Mouse (Mus musculus) retina, embryonic 14.5 days (tissue): ENCODE measurements around the gene Epb41l3.

ENCODE experiments used
- DNase-seq: peaks from one replicate; pipeline ENCODE4 v3.0.0-alpha.2; 2015; ENCODE audit warnings: low spot score

The Epb41l3 gene

DNA sequence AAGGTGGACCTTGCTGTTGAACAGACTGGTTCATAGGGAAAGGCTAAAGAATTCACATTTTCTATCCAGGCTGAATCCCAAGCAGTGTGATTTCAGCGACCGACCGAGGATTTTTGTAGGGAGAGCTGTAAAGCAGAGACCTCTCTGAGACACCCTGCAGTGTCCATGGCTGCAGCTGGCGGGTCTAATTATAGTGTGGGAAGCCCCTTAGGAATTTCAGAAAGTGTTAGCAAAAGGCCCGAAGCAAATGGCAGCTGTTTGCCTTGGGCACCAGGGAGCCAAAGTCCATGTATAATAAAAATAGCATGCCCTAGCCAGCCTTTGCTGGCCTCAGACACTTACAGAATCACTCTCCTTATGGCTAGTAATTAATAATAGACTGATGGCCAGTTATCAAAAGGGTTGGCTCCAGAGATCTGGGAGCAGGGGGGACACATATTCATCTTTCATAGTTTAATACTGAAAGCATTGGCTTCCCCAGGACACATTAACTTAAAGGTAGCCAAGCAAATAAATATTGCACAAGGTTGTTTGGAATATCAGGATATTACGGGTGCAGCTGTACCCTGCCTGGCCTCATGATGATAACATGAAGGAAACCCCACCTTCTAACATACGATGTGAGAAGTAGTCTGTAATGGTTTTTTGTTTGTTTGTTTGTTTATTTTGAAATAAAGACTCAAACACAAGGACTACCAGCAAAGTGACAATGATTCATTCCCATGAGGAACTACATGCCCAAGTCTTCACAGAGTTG is 106.3 kb downstream of the Epb41l3 start:
- peak; percentile 64 for DNase-seq

GRCm38 (mm10) chr17:69187794-69188193 is 112.3 kb downstream of the Epb41l3 start:
- no peak for DNase-seq

DNA sequence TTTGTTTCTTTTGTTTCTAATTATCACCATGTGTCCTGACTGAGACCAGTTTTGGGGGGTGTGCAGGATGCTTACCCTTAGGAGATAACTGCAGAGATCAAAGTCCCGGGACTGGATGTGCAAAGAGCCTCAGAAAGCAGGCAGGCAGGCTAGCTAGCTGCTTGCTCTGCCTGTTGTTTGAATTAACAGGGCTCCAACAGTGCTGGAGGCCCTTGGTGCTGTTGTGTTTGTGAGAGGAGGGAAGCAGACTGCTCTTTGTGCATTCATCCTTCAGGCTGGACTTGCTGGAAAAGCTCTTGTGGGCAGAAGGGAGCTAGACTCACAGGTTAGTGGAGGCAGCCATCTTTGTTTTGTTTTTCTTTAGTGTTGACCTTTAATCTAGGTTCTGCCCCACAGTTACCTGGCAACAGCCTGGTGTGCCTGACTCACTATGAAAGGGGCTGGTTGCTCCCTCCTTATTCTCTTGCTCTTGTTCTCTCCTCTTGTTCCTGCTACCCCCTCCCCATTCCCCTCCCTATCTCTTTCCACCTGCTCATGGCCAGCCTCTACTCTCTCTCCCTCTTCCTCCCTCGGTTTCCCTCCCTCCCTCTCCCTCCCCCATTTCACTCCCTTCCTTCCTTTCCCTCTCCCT is 117.5 kb downstream of the Epb41l3 start:
- no peak for DNase-seq

- no peak for DNase-seq
These were observed 119.1 kb downstream of the Epb41l3 start for GRCm38 (mm10) chr17:69194599-69194998.

DNA sequence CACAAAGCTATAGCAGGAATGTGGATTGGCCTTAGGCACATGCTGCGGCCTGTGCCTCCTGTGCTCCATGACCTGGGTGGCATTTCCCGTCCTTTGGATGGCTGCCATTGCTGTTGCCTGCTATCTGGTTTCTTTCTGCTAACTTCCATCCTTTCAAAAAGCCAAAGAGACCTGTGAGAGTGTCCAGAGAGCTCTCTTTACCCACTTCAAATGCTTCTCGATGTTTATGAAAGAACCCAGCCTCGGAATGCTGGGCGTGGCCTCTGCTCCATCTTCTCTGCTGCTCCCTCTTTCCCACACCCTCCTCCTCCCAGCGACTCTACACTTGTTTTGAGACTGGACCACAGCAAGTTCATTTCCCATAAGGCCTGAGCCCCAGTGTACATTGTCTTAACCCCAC is 120.3 kb downstream of the Epb41l3 start:
- no peak for DNase-seq

- no peak for DNase-seq
These were observed 121.2 kb downstream of the Epb41l3 start for GRCm38 (mm10) chr17:69196656-69197055.

GRCm38 (mm10) chr17:69198805-69199204 is 123.3 kb downstream of the Epb41l3 start:
- no peak for DNase-seq

DNA sequence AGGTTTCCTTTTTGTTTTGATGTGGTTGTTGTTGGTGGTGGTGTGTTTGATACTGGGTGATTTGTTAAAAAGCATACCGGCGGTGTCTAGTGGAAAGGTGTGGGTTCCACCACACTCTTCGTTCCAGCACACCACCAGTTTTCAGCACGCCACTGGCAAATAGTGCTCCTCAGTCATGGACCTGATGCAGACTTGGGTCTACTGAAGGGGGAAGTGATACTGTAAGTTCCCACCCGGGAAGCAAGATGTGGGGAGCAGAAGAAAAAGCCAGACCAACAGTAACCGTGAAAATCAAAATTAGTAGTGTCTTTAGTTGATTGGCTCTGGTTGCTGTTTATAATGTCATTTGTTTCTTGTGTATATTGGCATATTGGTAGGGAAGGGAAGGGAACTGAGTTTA is 124.3 kb downstream of the Epb41l3 start:
- no peak for DNase-seq

DNA sequence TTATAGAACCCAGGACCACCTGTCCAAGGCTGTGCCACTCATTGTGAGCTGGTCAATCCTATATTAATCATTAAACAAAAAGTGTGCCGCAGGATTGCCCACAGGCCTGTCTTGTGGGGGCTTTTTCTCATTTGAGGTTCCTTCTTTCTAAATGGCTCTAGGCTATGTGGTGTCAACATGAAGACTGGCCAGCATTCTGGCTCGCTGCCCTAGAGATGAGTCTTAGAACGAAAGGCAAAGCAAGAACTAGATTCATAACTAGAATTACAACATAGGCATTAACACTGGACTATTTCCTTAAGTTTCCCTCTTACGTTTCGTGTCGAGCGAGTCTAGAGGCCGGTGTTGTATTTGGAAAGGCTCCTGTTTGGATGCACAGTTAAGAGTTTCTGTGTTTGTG is 125.5 kb downstream of the Epb41l3 start:
- DNase-seq: no peak

DNA sequence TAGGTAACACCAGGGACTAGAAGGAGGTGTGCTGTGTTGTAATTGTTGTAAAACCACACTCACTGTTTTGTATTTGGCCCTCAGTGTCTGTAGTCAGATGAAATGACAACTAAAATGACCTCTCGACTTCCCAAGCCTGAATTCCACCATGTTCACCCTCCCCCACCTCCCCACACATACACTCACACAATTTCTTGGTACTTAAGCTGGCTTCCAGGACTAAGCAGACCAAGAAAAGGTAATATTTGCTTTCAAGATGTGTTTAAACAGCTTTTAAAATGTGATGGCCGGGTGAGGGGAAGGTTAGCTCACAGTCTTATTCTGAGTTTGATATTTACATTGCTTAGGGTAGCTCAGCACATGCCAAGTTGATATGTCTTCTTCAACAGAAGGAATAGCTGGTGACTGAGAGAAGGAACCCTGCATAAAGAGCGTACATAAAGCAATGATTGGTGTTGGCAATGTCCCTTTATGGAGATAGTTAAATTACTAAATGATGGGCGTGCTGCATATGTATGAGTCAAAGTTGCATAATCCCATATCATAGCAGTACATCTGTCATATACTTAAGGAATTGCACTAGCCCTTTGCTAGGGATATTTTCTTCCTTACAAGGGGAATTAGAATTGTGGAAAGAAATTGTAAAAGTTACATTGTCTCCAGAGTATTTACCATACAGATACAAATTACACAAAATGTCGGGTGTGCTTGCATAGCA is 130.0 kb downstream of the Epb41l3 start:
- no peak for DNase-seq

DNA sequence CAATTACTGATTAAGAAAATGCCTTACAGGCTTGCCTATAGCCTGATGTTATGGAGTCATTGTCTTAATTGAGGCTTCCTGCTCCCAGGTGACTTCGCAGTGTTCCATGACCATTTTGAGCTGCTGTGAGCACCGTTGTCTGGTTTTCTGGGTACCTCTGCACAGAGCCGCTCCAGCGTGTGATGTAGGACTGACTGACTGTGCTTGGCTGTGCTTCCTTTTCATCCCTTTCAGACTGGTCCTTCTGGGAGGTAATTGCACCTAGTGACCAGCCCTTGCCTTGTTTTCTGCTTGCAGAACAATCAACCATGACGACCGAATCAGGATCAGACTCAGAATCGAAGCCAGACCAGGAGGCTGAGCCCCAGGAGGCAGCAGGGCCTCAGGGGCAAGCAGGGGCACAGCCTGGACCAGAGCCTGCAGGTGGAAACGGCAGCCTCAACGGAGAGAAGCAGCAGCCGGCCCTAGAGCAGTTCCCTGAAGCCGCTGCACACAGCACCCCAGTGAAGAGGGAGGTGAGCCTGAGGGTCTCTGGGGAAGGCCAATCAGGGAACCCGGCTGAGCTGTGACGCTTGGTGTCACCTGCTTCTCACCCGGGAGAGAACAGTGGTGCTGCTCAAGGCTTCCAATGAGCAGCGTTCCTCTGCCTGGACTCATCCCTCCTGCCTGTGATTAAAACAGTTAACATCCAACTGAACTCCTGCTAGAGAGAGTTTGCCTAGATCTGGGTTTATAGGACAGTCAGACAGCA is 132.3 kb downstream of the Epb41l3 start:
- DNase-seq: peak; percentile 33

GRCm38 (mm10) chr17:69211065-69211464 is 135.6 kb downstream of the Epb41l3 start:
- DNase-seq: no peak

- no peak for DNase-seq
These were observed 140.6 kb downstream of the Epb41l3 start for GRCm38 (mm10) chr17:69216120-69216519.

DNA sequence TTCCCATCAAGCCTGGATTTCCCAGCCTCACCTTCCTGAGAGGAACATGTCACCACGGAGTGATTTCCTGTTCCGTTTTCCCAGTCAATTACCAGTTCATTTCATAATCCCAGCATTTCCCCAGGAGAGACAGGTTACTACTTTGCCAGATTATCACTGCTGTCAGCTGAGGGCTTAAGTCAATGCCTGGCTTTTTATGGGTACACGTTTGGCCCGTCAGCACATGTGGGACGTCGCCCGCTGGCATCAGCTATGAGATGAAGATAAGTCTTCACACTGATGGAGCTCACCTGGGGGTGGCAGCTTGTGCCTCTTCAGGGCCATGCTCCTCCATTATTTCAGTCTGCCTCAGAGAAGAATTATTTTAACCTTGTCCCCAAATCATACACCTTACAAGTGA is 145.4 kb downstream of the Epb41l3 start:
- DNase-seq: no peak

DNA sequence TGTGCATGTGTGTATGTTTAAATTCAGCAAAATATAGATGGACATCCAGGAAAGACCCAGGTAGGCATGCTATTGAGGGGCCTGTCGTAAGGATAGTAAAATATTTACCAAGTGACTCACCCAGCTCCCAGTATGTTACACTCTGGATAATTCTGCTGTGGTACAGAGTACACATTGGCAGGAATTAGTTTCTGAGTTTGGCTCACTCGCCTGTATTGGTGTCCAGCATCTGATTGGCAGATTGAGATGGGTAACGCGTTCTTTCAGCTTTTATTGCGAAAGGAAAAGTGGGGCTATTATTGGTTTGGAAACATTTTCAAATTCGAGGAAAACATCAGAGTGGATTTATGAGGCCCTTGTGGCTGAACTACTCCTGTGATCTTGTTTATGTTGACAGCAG is 145.9 kb downstream of the Epb41l3 start:
- DNase-seq: no peak

DNA sequence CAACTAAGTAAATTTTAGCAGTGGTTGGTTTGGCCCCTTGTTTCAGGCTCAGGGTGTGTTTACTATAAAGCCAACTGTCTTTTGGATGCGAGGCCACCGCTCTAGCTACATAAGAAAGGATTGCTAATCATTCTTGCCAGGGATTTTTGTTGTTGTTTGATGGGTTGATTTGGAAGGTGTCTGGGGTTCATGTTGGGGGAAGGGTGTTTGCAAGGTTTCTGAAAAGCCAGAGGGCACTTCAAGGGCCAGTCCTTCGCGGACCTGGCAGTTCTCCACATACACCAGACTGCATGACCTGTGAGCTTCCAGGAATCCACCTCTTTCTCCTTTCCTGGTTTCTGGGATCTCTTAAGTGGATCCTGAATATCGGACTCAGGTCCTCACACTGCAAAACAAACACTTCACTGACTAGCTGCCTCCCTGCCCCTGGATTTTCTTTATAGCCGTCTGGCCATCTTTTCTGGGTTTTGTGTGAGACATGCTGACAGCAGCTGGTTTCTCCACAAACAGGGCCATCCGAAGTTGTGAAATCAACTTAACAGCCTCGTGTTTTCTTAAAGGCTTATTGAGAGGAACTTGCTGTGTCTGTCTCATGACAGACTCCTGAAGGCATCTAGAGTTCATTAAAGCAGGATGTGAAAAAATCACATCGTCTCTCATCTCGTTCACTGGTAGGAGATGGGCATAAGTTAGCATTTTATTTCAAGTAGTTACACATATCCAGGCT is 146.6 kb downstream of the Epb41l3 start:
- no peak for DNase-seq

- no peak for DNase-seq
These were observed 150.5 kb downstream of the Epb41l3 start for GRCm38 (mm10) chr17:69225996-69226395.

- no peak for DNase-seq
These were observed 152.0 kb downstream of the Epb41l3 start for GRCm38 (mm10) chr17:69227426-69228014.

DNA sequence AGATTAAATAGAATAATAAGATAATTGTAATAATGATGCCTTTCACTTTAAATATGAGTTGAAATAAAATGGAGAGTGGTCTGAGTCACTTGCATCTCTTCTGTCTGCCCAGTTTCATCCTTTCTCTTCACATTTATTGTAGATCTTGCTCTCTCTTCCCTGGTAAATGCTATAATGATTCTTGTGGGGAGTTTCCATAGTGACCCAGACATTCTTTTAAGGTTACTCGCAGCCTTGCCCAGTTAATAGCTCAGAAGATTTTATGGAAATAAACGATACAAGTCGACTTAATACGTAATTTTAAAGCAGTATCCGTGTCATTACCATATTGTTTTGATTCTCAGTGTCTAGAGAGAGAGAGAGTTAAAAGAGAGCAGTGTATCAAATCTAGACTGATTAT is 154.0 kb downstream of the Epb41l3 start:
- DNase-seq: no peak

DNA sequence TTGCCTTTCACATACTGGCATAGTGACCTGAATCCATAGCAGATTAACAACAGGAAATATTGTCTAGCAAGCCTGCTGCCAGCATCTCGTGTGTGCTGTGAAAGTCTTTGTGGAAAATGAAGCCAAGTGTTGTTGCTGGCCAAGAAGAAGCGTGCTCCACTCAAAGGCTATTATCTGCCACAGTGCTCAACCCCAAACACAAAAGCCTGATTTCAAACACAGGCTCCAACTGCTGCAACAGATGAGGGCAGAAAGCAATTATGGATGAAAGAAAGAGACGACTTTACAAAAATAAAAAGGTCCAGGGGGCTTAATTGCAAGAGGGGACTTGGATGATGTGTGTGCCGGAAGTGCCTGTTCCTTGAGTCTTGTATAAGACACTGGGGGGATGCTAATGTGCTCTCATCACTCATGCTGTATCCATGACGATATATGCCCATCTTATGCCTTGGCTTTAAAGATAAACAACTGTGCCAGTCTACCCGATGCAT is 154.7 kb downstream of the Epb41l3 start:
- peak; percentile 17 for DNase-seq

GRCm38 (mm10) chr17:69231360-69231759 is 155.9 kb downstream of the Epb41l3 start:
- peak; percentile 60 for DNase-seq
